Mouse (Mus musculus) gastrocnemius, adult 8-10 months (tissue): ENCODE measurements around the gene Ntrk3. TPM values are rescaled to one million over a fixed set of nuclear protein-coding genes. Genes with fewer than 3 reads are reported as not detected.

Experiments used
- DNase-seq, 2 experiments: peaks; one replicate each; pipeline ENCODE4 v3.0.0; 2022; ENCODE audit warnings: low spot score in 2 of 2
- total RNA-seq, 4 experiments: library from RNA; stranded (reverse); gene quantifications; 2 replicates each; pipeline ENCODE4 v1.2.4; 2022

The Ntrk3 gene
- total RNA-seq, 4 experiments from 2014 or later = 0.46 to 1.3 (median 0.93) TPM

DNA sequence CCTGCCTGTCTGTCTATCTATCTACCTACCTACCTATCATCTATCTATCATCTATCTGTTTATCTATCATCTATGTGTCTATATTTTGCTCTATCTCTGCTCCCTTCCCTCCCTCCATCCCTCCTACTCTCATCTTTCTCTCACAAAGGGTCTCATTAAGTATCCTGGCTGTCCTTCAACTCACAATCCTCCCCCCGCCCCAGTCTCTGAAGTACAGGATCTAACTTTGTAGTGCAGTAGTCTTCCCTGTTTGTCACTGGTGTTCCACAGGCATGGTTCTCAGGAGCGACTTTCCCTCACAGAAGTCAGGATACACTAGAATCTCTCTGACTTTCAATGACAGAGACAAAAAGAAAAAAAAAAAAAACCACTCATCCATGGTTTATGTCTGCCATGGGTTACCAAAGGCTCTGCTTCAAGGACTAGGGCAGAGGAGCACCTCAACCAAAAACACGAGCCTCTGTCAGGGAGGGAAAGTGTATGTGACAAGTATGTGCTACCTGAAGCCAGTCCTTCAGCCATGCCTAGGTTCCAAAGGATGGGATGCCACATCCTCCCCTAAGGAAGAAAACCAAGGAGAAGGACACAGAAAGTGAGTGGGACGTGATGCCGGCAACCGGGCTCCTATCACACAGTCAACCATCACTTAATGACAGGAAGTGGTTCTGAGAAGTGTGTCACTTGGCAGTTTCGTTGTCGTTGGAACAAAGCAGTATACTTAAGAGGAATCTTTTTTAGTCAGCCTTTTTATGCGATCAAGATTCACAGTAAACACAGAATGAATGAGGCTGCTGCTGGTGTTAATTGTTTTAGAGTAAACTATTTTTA is 16.6 kb downstream of the Ntrk3 start:
- DNase-seq = no peak

DNA sequence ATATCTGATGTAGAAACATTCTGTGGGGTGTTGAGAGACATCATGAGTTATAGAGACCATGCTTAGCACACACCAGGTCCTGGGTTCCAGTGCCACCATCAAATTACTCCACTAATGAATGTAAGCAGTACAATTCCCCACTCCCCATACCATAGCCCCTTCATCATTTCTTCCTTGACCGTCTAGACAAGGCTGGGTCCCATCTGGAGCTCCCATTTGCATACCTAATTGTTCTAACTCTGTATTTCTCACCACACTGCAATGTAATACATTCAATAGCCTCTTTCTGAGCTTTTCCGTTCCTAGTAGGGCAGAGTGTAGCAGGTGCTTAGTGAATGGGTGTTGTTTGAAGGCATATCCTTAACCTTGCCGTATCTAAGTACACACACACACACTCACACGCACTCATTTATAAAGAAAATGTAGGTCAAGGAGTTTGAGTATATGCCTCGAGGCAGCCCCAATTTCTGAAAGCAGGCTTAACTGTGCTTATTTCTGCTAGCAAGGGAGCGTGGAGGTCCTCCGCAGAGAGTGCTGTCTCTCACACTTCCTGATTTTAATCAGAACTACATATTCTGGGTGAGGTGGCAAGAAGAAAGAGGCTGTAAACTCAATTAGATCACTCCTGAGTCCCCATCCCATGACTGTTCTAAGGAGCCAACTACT is 17.9 kb downstream of the Ntrk3 start:
- no peak for DNase-seq

DNA sequence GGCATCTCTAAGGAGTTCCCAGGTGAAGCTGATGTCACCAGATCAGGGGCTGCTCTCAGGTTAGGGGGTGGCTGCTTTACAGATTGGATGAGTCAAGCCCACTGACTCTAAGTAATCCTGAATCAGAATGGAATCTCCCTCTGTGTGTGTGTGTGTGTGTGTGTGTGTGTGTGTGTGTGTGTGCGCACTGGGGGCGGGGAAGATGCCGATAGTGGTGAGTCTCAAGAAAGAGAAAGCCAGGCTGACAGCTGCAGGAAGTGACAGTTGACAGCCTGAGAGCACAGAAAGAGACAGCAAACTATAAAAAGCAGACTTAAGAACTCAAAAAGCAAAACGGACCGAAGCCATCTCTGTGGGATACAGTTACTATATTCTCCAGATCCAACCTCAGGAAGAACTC is 18.7 kb downstream of the Ntrk3 start:
- no peak for DNase-seq

DNA sequence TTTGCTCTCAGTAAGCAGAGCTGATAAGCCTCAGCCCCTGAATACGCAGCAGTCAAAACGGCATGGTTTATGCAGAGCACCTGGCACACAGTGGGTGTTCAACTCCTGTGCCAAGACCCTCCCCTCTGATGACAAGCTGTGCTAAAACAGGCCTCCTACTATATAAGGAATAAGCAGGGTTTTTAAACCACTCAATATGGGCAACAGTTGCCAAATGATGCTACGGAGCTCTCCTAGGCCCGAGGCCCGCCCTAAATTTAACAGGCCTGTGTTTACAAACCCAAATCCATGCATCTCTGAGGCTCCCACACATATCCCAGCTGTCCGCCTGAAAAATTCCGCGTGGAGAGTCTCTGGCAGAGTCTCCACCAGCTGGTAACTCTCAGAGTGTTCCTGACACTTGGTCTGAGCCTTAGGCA is 19.6 kb downstream of the Ntrk3 start:
- no peak for DNase-seq

DNA sequence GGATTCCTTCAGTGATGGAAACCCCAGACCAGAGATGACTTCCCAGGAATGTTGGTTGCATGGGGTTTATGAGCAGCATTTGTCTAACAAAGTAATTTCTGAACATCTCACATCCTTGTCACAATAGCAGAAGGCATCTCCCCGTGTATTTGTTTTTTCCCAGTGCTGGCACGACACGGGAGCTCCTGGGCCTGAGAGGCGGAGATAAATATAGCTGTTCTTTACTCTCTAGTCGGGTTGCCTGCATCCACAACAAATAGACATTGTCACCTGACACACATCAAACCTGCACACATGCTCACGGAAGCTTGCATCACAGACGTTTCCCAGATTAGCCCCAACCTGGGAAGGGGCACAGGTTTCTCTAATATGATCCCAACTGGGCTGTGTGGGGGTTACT is 30.1 kb downstream of the Ntrk3 start:
- no peak for DNase-seq

DNA sequence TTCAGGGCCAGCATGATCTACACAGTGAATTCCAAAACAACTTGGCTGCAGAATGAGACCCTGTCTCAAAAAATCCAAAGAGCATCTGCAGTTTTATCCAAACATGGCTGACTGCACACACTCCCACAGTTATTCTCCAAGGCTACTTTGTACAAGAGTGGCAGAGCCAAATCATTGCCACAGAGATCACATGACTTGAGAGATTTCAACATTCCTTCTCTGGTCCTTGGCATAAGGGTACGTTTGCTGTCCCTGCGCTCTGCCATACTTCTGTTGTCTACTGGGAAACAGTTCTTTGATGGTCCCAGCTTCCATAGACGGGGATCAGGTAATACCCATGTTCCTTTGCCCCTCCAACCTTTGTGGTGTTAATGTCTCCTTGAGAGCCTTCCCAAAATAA is 30.7 kb downstream of the Ntrk3 start:
- no peak for DNase-seq

DNA sequence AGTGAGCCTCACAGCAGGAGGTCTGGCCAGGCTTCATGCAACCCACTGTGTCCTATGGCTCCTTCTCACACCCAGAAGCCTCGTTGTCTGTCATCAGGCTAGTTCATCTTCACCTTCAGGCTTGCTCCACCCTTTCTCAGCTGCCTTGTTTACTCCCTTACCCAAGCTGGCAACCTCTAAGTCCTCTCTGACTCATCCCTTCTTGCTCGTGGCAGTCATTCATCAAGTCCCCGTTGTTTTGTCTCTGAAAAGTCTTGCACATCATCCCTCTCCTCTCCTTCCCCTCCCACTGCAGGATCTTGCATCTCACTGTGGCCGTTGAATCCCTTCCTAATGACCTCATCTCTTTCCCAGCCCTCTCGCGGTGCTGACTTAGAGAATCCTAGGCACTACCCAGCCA is 35.1 kb downstream of the Ntrk3 start:
- DNase-seq = no peak

DNA sequence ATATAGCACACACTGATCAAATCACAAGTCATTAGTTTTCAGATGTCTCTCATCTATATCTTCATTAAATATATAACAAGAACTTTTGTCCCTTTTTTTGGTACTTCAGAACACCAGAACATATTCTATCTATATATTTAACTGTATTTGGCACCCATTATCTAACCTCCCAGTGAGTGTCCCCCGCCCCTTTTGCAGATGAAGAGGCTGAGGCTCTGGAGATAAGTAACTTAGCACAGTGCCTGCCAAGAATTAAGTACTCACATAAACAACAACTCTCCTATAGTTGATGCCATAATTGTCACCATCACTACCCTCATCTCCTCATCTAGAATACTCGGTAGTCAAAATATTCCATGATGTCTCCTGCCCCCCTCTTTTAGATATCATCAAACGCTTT is 42.6 kb downstream of the Ntrk3 start:
- DNase-seq = no peak

DNA sequence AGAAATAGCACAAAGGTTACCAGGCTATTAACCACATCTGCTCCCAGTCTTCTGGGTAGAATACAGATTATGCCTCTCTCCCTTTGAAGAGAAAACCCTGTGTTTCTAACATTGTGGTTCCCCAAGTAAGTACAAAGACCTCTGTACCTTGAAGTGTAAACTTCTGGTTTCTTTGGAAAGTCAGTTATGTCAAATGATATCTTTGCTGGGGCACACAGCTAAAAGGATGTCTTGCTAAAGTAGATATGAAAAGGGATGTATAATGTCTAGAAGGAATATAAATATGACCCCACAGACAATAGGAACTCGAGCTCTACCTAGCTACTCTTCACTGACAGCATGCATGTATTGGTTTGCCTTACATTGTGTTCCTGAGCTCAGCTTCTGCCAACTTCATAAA is 44.7 kb downstream of the Ntrk3 start:
- DNase-seq = no peak

DNA sequence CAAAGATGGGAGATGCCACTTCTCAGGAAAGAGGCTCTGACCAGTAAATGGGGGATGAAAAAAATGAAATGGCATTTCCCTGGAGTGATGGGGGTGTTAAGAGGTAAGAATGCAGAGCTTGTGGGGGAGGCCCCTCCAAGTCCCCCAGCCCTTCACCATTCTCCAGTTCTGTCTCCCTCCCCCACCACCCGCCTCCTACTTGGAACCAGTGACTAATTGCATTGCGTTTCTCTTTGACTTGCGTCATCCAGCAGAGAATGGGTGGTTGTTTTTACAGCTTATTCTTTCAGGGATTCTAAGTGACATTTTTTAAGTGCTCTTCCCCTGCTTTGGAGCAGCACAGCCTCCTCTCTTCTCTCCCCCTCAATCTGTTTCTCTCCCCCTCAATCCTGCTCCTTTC is 46.9 kb downstream of the Ntrk3 start:
- DNase-seq = no peak

DNA sequence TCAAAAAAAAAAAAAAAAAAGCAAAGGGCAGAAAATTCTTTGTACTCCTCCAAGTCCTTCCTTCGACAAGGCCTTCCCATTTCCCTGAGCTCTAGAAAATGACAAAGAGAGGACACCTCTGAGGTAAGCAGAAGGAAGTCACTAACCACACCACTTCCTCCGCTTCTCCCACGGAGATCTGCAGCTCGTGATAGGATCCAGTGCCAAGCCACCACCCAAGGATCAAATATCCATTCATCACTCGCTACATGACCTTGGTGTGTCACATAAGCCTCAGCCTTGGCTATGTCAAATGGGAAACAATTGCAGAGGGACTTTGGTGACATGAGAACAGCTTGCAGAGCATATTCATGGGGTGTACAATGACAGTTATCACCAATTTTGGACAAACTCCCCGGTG is 52.9 kb downstream of the Ntrk3 start:
- DNase-seq = no peak

DNA sequence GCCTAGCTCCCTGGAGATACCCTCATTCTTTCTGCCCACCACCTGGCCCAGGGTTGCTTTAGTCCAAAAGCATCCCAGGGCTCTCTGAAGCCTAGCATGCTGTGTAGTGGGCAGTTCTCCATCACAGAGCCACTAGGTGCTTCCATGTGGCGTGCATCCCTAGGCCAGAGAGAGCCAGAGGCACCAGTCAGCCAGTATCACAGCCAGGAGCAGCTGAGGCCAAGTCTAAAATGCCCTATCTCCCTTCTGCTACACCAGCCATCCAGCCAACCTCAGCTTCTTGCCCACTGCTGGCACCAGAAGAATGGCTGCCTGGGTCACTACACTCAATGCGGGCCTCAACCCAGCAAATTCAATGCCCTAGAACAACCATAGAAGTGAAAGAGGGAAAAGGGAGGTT is 56.9 kb downstream of the Ntrk3 start:
- no peak for DNase-seq

DNA sequence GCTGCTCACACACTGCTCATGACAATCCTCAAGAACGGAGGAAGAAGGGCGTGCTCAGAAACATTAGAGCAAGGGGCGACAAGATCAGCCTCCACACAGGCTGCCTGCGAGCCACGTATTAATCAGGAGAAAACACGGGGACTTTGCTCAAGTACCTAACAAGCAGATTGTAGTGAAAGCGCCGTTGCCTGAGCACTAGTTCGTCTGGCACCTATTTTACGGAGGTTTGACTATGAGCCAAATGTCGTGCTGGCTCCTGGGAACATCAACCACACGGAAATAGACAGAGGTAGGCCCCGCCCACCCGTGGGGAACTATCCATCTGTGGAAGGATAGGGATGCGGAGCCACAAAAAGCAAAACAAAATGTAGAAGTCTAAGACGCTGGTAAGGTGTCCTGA is 68.4 kb downstream of the Ntrk3 start:
- DNase-seq = no peak

DNA sequence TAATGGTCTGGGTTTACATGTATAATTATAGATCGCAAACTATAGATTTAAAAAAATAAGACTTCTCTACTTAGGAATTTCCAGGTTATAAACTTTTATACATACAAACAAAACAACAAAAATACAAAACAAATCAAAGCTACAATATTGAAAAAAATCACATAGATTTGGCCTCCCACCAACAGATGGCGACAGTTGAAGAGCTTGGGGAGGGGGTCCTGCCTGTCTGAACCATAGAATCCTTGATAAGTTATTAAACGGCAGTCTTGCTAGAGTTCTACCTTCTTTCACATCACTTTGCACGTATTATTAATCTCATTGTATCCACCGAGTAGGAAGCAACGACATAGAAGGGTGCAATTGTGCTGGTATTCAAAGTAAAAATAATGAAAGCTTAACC is 68.9 kb downstream of the Ntrk3 start:
- DNase-seq = no peak

DNA sequence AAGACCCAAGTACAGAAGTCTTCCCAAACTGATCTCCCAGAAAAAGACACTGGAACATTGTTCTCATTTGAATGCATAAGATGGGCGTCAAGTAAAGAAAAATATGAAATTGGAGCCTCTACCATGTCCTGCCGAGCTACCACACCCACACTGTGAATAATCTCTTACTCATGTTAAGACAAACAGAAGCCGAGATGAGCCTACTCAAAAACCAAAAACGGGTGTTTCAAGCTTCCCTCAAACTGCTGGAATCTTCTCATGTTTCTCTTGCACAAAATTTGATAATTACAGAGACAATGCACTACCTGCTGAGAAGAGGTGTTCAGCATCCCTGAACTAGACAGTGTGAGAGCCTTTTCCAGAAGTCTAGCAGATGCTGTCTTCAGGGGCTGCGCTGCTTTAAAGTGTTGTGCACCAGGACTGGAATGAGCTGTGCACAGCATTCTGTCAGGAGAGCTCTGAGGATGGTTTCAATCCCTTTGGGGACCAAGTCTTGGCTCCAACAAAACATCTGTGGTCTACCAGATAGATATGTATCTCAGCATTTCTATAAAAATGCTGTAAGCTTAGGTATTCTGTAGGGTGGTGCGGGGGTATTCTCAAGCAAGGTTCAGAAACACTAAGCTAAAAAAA is 69.7 kb downstream of the Ntrk3 start:
- DNase-seq = no peak

DNA sequence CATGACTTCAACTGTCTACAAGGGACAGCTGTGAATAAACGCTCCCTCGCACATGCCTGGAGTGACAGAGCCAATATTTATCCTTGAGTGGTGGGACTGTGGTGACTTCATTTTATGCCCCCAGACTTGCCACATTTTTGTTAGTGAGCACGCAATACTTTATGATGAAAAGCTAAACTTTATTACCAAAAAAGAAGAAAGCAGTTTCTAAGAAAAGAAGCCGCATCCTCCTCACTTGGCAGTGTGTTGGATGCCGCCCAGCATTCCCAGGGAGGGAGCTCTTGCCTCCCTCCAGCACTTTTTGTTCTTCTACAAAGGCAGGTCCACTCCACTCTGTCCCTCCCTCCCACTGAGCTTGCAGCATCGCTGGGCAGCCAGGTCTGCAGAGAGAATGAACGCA is 77.0 kb downstream of the Ntrk3 start:
- DNase-seq = no peak

DNA sequence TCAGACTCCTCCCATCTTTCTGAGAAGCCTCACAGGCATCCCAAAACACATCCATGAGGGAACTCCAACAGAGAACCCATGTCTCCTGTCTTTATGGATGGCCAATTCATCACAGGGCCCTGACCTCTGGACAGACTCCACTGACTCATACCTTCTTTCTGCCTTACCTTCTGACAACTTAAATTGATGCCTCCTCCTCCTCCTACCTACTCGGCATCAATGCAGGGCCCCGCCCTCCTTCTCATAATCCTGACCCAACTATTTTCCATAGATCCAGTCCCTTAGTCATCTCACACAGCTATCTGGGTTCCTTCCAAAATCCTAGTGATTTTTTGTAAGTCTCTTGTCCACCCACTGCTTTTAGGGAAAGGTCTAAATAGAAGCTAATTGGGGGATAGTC is 78.0 kb downstream of the Ntrk3 start:
- no peak for DNase-seq

DNA sequence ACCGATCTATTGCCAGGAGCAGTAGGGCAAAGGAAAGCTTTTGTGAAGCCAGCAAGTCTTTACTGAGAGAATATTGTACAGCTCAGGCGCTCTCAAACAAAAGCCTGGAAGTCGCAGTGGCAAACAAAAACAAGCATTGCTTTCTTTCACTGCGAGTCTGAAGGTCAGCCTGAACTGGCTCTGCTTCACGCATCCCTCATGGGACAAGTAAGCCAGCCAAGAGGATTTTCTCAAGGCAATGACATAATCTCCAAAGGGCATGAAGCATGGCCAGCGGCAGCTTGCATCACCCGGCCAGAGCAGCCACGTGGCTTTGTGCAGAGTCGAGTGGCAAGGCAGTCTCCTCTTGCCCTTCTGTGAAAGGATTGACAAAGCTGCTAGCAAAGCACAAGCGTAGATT is 79.8 kb downstream of the Ntrk3 start:
- peak; percentile 6 to 7 for DNase-seq

DNA sequence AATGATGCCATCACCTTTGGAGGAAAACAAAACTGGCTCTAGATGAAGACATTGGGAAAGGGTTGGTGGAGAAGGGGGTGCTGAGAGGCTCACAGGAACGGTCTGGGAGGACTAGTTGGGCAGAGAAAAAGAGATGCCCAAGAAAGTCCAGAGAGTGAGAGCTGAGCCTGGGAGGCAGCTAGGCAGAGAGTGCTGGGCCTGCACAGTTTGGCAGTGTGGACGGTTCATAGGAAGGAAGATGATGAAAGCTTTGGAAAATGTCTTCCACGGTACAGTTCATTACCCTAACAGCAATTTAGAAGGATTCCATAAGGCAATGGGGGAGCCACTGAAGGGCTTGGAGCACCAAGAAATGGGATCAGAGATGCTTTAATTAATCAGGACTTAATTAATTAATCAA is 81.6 kb downstream of the Ntrk3 start:
- no peak for DNase-seq

DNA sequence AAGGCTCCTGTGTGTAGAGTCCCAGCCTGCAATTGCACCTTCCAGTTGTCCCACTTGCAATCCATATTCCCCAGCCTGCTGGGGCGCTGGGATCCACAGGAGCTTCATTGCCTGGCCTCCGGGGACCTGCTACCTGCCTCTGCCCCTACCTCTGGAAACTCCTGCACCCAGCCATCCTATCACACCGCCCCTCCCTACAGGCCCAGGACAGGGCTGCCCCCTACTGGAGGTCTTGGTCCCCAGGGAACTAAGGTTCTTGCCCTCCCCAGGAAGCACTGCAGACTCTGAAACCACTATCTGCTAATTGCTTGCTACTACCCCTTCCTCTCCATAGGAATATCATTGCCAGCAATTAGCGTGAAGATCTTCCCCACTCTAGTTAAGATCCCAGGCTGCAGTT is 84.1 kb downstream of the Ntrk3 start:
- DNase-seq = no peak

DNA sequence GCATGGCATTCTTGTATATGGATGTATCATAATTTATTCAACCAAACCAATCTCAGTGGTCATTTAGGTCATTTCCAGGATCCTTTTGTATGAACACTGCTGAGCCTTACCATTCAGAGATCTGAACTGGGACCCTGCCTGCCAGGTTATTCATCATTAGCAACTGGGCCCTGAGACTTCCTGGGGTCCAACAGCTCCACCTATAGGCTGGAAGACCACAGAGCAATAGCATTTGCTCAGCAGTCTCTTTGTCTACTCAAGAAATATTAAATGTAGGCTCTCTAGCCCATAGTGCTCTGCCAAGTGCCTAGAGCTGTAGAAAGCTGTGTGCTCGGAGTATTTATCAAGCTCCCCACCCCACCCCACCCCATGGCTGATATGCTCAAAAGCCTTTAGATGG is 85.5 kb downstream of the Ntrk3 start:
- DNase-seq = no peak

DNA sequence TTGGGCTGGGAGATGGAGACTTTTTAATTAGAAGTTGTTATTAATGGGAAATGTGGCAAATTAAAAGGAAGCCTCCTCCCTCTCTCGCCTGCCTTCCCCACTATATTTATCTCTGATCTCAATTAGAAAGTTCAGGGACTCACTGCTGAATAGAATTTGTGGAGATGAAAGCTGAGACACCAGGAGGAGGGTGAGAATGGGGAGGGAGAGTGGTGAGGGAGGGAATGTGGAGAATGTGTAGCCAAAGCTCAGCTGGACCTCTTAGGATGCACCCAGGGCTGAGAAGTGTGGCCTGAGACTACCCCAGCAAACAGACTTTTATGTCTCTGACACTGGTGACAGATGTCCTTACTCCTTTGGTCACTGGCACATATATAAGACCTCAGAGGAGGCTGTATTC is 86.3 kb downstream of the Ntrk3 start:
- no peak for DNase-seq

DNA sequence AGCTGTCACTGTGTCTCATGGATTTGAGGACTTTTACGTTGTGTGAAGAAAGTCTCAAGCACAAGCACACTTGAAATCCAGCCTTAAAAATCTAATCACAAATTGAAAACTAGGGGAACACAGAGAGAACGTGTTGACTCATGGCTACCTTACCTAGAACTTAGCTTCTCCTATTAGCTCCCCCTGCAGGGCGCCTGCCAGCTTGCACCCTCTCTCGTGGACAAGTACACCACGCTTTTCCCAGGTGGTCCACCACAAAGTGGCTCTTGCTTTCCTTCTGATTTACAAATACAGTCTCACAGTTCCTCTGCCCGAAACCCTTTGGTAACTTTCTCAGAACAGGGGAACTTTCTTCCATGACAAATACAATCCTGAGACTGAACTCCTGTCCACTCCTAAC is 94.1 kb downstream of the Ntrk3 start:
- DNase-seq = no peak
